Mouse (Mus musculus) liver, embryonic 14.5 days (tissue): Measurements from ENCODE around the gene Pax1. TPM values are rescaled to one million over a fixed set of nuclear protein-coding genes. Genes with fewer than 3 reads are reported as not detected.

Experiments used
- ATAC-seq: fragments of 200-750 bp; cut with Nextera tagmentation; 2 replicates; pipeline ENCODE4 v1.8.0; 2017; ENCODE audit warnings: moderate number of reproducible peaks, mild to moderate bottlenecking, moderate library complexity; ENCODE audit not compliant: insufficient read depth
- DNase-seq, 3 experiments: peaks; one replicate each; pipeline ENCODE4 v3.0.0-alpha.2; 2012 to 2013; ENCODE audit warnings: low read depth in 3 of 3, low spot score in 3 of 3
- H3K27ac ChIP-seq: fragments of 300-500 bp; sonication (generic); 2 replicates; pipeline ENCODE4 v1.5.1; 2014; ENCODE audit warnings: moderate library complexity, mild to moderate bottlenecking, control low read depth, inconsistent platforms
- H3K27me3 ChIP-seq: fragments of 300-500 bp; sonication (generic); 2 replicates; pipeline ENCODE4 v1.6.1; 2014; ENCODE audit warnings: mild to moderate bottlenecking, low read length, moderate library complexity; ENCODE audit not compliant: control insufficient read depth, insufficient read depth
- H3K36me3 ChIP-seq: fragments of 300-500 bp; sonication (generic); replicated peaks from 2 replicates; pipeline ENCODE4 v1.6.1; 2014; ENCODE audit warnings: low read depth; ENCODE audit not compliant: control insufficient read depth, insufficient read depth
- H3K4me1 ChIP-seq, 2 experiments: fragments of 200-500 bp in 1 of 2; fragments of 300-500 bp in 1 of 2; sonication (generic) in 1 of 2; replicated peaks; 2 replicates each; pipeline ENCODE4 v1.6.1; 2012 to 2014; ENCODE audit warnings: antibody characterized with exemption in 1 of 2, inconsistent platforms in 1 of 2, low read length in 1 of 2; ENCODE audit not compliant: control insufficient read depth in 2 of 2, insufficient read depth in 2 of 2
- H3K4me2 ChIP-seq: fragments of 300-500 bp; sonication (generic); 2 replicates; pipeline ENCODE4 v1.6.1; 2014; ENCODE audit warnings: low read depth, mild to moderate bottlenecking, control low read depth, moderate library complexity
- H3K4me3 ChIP-seq, 2 experiments: fragments of 200-500 bp in 1 of 2; fragments of 300-500 bp in 1 of 2; sonication (generic) in 1 of 2; 2 replicates each; pipeline ENCODE4 v1.5.1; 2012 to 2014; ENCODE audit warnings: low read depth in 2 of 2, low read length in 2 of 2, mild to moderate bottlenecking in 2 of 2, control low read depth in 1 of 2, inconsistent platforms in 1 of 2, moderate library complexity in 1 of 2; ENCODE audit not compliant: insufficient read depth in 1 of 2
- H3K9ac ChIP-seq: fragments of 300-500 bp; sonication (generic); replicated peaks from 2 replicates; pipeline ENCODE4 v1.6.1; 2014; ENCODE audit warnings: mild to moderate bottlenecking, control low read depth, moderate library complexity
- H3K9me3 ChIP-seq: fragments of 300-500 bp; sonication (generic); 2 replicates; pipeline ENCODE4 v1.6.1; 2016; ENCODE audit warnings: low read length, mixed read lengths; ENCODE audit not compliant: control insufficient read depth
- CTCF ChIP-seq: IDR thresholded peaks from 2 replicates; pipeline ENCODE4 v1.5.1; 2016; ENCODE audit warnings: antibody characterized with exemption, low read depth, control low read depth
- EP300 ChIP-seq: IDR thresholded peaks from 2 replicates; pipeline ENCODE4 v1.6.1; 2016; ENCODE audit warnings: antibody characterized with exemption, low read depth
- WGBS: fragments of 180-500 bp; shearing (Covaris S2); extraction: QIAGEN DNeasy Blood & Tissue Kit; methylation state at CpG from one replicate; pipeline ENCODE4 v1.1.7; 2014; ENCODE audit not compliant: insufficient replicate concordance; 5-methylcytosine and 5-hydroxymethylcytosine counted together
- polyA plus RNA-seq, 2 experiments: library from polyadenylated mRNA; depleted of rRNA in 1 of 2; stranded (reverse) in 1 of 2; unstranded in 1 of 2; fragments of >200 nt; fragmentation: Nextera tagmentation in 1 of 2; extraction: Ambion mirVana in 1 of 2; gene quantifications; 2 replicates each; pipeline versions ENCODE4 v1.2.1 to v1.2.3; 2012 to 2014

Gene Pax1
- polyA plus RNA-seq, 2 experiments: not detected

GRCm38 (mm10) chr2:147371840-147372239, 10.1 kb downstream of the Pax1 start:
- Histone ChIP-seq H3K4me2 (no peak overlapping the region), H3K4me3 (no peak overlapping the region), H3K9me3 (no peaks in the 10 kb centered on the region), H3K36me3 (no peaks in the 10 kb centered on the region), H3K9ac (no peak overlapping the region), H3K27ac (no peak overlapping the region), H3K27me3 (peaks cover 65% of the 10 kb centered on the region), H3K4me1 (no peaks in the 10 kb centered on the region)
- no peak for DNase-seq
- ATAC-seq: no peak
- TF ChIP-seq CTCF (no peak), EP300 (no peak)
- WGBS: 9% methylated on average over 4 of the region's 4 CpGs

GRCm38 (mm10) chr2:147372947-147373666, 11.4 kb downstream of the Pax1 start:
- 1% methylated on average over 28 of the region's 28 CpGs for WGBS
- no peak overlapping the region for H3K4me2 ChIP-seq
- H3K4me1 ChIP-seq: no peaks in the 10 kb centered on the region
- H3K9me3 ChIP-seq: no peaks in the 10 kb centered on the region
- no peak overlapping the region for H3K27ac ChIP-seq
- DNase-seq: no peak
- H3K4me3 ChIP-seq: no peak overlapping the region
- TF ChIP-seq CTCF: no peak
- no peak for TF ChIP-seq EP300
- no peak for ATAC-seq
- H3K27me3 ChIP-seq: peaks cover 60% of the 10 kb centered on the region
- H3K36me3 ChIP-seq: no peaks in the 10 kb centered on the region
- H3K9ac ChIP-seq: no peak overlapping the region

- no peak for ATAC-seq
- 1% methylated on average over 19 of the region's 19 CpGs for WGBS
- Histone ChIP-seq H3K27me3 (peaks cover 55% of the 10 kb centered on the region), H3K4me1 (no peaks in the 10 kb centered on the region), H3K4me2 (no peak overlapping the region), H3K9me3 (no peaks in the 10 kb centered on the region), H3K9ac (no peak overlapping the region), H3K36me3 (no peaks in the 10 kb centered on the region), H3K4me3 (no peak overlapping the region), H3K27ac (no peak overlapping the region)
- TF ChIP-seq CTCF (no peak), EP300 (no peak)
- DNase-seq: no peak
Measured at GRCm38 (mm10) chr2:147373667-147374007, 11.9 kb downstream of the Pax1 start.

- Histone ChIP-seq H3K27me3 (peaks cover 55% of the 10 kb centered on the region), H3K4me1 (no peaks in the 10 kb centered on the region), H3K9ac (no peak overlapping the region), H3K36me3 (no peaks in the 10 kb centered on the region), H3K27ac (no peak overlapping the region), H3K9me3 (no peaks in the 10 kb centered on the region), H3K4me2 (no peak overlapping the region), H3K4me3 (no peak overlapping the region)
- no peak for DNase-seq
- WGBS: 0% methylated on average over 4 of the region's 4 CpGs
- TF ChIP-seq CTCF (no peak), EP300 (no peak)
- ATAC-seq: no peak
Measured at GRCm38 (mm10) chr2:147374245-147374644, 12.5 kb downstream of the Pax1 start.

- Histone ChIP-seq H3K4me2 (no peak overlapping the region), H3K27me3 (peaks cover 47% of the 10 kb centered on the region), H3K4me3 (no peak overlapping the region), H3K9me3 (no peaks in the 10 kb centered on the region), H3K4me1 (no peaks in the 10 kb centered on the region), H3K27ac (no peak overlapping the region), H3K36me3 (no peaks in the 10 kb centered on the region), H3K9ac (no peak overlapping the region)
- 9% methylated on average over 8 of the region's 8 CpGs for WGBS
- DNase-seq: no peak
- TF ChIP-seq EP300: no peak
- TF ChIP-seq CTCF: no peak
- ATAC-seq: no peak
Measured at GRCm38 (mm10) chr2:147375019-147375715, 13.4 kb downstream of the Pax1 start.
